Mouse (Mus musculus) left cerebral cortex, adult 8-10 months (tissue): Measurements from ENCODE around the gene Med15. TPM values are rescaled to one million over a fixed set of nuclear protein-coding genes. Genes with fewer than 3 reads are reported as not detected.

ENCODE experiments used
- DNase-seq, 2 experiments: peaks; one replicate each; pipeline ENCODE4 v3.0.0; 2022; ENCODE audit warnings: low spot score in 2 of 2
- total RNA-seq, 4 experiments: library from RNA; stranded (reverse); gene quantifications; 2 replicates each; pipeline ENCODE4 v1.2.4; 2022

The Med15 gene
- total RNA-seq, 4 experiments from 2014 or later = 66.4 to 74.0 (median 69.3) TPM

- no peak for DNase-seq
Measured at GRCm38 (mm10) chr16:17650711-17651110, 82.0 kb downstream of the Med15 start.

- no peak for DNase-seq
Measured at GRCm38 (mm10) chr16:17649925-17650605, 82.6 kb downstream of the Med15 start.

GRCm38 (mm10) chr16:17647566-17648340 is 84.9 kb downstream of the Med15 start:
- DNase-seq = no peak

- no peak for DNase-seq
Measured at GRCm38 (mm10) chr16:17647156-17647555, 85.5 kb downstream of the Med15 start.

GRCm38 (mm10) chr16:17646310-17647114 is 86.2 kb downstream of the Med15 start, which contains the start of gene Ccdc74a:
Gene Ccdc74a (plus strand): TSS chr16:17646470.
- DNase-seq = peak; percentile 54 to 73

GRCm38 (mm10) chr16:17643437-17643990 is 89.2 kb downstream of the Med15 start:
- DNase-seq = no peak

GRCm38 (mm10) chr16:17642311-17642710 is 90.4 kb downstream of the Med15 start:
- no peak for DNase-seq

GRCm38 (mm10) chr16:17641301-17641700 is 91.4 kb downstream of the Med15 start:
- DNase-seq = no peak

GRCm38 (mm10) chr16:17640706-17641105 is 92.0 kb downstream of the Med15 start:
- no peak for DNase-seq

- DNase-seq = no peak
Measured at GRCm38 (mm10) chr16:17639951-17640350, 92.7 kb downstream of the Med15 start.

- DNase-seq = no peak
Measured at GRCm38 (mm10) chr16:17639081-17639480, 93.6 kb downstream of the Med15 start.

- DNase-seq = no peak
Measured at GRCm38 (mm10) chr16:17638036-17638628, 94.6 kb downstream of the Med15 start.

- no peak for DNase-seq
Measured at GRCm38 (mm10) chr16:17637610-17638009, 95.1 kb downstream of the Med15 start.

GRCm38 (mm10) chr16:17636904-17637303 is 95.8 kb downstream of the Med15 start:
- DNase-seq = no peak

GRCm38 (mm10) chr16:17633481-17634181 is 99.1 kb downstream of the Med15 start:
- no peak for DNase-seq

- no peak for DNase-seq
Measured at GRCm38 (mm10) chr16:17632580-17632979, 100.1 kb downstream of the Med15 start.

GRCm38 (mm10) chr16:17626269-17626555 is 106.5 kb downstream of the Med15 start:
- no peak for DNase-seq

- DNase-seq = no peak
Measured at GRCm38 (mm10) chr16:17625488-17626268, 107.0 kb downstream of the Med15 start.

GRCm38 (mm10) chr16:17621936-17622335 is 110.8 kb downstream of the Med15 start:
- no peak for DNase-seq
